Mouse (Mus musculus) hindbrain, embryonic 14.5 days (tissue): ENCODE measurements at regions not wholly inside any gene's neighbourhood (a gene's known extent, or its start where the extent isn't known, plus 50 kb on each side); places are given as distances from the start of the nearest gene placed in this dataset.
A peak's percentile ranks its signal among the peaks of the same experiment; 100 is the strongest.

Source experiments
- ATAC-seq: fragments of 200-750 bp; cut with Nextera tagmentation; 2 replicates; pipeline ENCODE4 v1.8.0; 2017; ENCODE audit warnings: moderate number of reproducible peaks, mild to moderate bottlenecking, moderate TSS enrichment, moderate library complexity; ENCODE audit not compliant: low FRiP score
- DNase-seq: peaks from one replicate; pipeline ENCODE4 v3.0.0-alpha.2; 2015; ENCODE audit warnings: low spot score
- H3K27ac ChIP-seq: fragments of 300-500 bp; sonication (generic); 2 replicates; pipeline ENCODE4 v1.5.1; 2014; ENCODE audit warnings: mild to moderate bottlenecking, moderate library complexity
- H3K27me3 ChIP-seq: fragments of 300-500 bp; sonication (generic); 2 replicates; pipeline ENCODE4 v1.6.1; 2014; ENCODE audit warnings: mild to moderate bottlenecking, low read length, mixed read lengths; ENCODE audit not compliant: control insufficient read depth, insufficient read depth
- H3K36me3 ChIP-seq: fragments of 300-500 bp; sonication (generic); replicated peaks from 2 replicates; pipeline ENCODE4 v1.6.1; 2014; ENCODE audit not compliant: control insufficient read depth, insufficient read depth
- H3K4me1 ChIP-seq: fragments of 300-500 bp; sonication (generic); replicated peaks from 2 replicates; pipeline ENCODE4 v1.6.1; 2014; ENCODE audit warnings: antibody characterized with exemption, low read length, mixed read lengths; ENCODE audit not compliant: control insufficient read depth, insufficient read depth
- H3K4me2 ChIP-seq: fragments of 300-500 bp; sonication (generic); replicated peaks from 2 replicates; pipeline ENCODE4 v1.6.1; 2014; ENCODE audit warnings: mild to moderate bottlenecking, moderate library complexity
- H3K4me3 ChIP-seq: fragments of 300-500 bp; sonication (generic); replicated peaks from 2 replicates; pipeline ENCODE4 v1.5.1; 2014; ENCODE audit warnings: mild to moderate bottlenecking, low read length
- H3K9ac ChIP-seq: fragments of 300-500 bp; sonication (generic); 2 replicates; pipeline ENCODE4 v1.6.1; 2014
- H3K9me3 ChIP-seq: fragments of 300-500 bp; sonication (generic); 2 replicates; pipeline ENCODE4 v1.6.1; 2016; ENCODE audit warnings: low read length; ENCODE audit not compliant: control insufficient read depth
- WGBS: fragments of 180-500 bp; shearing (Covaris S2); extraction: QIAGEN DNeasy Blood & Tissue Kit; methylation state at CpG from one replicate; pipeline ENCODE4 v1.1.7; 2014; 5-methylcytosine and 5-hydroxymethylcytosine counted together

DNA sequence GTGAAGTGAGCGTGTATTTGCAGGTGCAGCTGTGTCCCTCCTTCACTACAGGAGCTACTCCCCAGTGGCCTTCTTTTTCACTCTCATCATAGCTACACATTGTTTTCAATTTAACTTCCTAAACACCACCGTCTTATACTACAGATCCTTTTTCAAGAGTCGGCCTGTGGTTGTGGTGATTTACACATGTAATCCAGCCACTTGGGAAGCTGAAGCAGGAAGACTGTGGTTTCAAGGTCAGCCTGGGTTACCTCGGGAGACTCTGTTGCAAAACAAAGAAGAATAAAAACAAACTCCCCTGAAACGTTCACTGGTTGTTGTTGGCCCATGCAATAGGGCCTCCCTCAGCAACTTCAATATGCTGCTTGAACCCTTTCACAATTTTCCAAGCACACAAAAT lies 153.8 kb upstream of the Kcnh8 start:
- Histone ChIP-seq H3K9me3 (no peaks in the 10 kb centered on the region), H3K36me3 (no peaks in the 10 kb centered on the region), H3K4me3 (no peak overlapping the region), H3K27ac (no peak overlapping the region), H3K9ac (no peak overlapping the region), H3K27me3 (no peaks in the 10 kb centered on the region), H3K4me1 (no peaks in the 10 kb centered on the region), H3K4me2 (no peak overlapping the region)
- no peak for ATAC-seq
- no peak for DNase-seq
- 78% methylated on average over 5 of the region's 5 CpGs for WGBS

DNA sequence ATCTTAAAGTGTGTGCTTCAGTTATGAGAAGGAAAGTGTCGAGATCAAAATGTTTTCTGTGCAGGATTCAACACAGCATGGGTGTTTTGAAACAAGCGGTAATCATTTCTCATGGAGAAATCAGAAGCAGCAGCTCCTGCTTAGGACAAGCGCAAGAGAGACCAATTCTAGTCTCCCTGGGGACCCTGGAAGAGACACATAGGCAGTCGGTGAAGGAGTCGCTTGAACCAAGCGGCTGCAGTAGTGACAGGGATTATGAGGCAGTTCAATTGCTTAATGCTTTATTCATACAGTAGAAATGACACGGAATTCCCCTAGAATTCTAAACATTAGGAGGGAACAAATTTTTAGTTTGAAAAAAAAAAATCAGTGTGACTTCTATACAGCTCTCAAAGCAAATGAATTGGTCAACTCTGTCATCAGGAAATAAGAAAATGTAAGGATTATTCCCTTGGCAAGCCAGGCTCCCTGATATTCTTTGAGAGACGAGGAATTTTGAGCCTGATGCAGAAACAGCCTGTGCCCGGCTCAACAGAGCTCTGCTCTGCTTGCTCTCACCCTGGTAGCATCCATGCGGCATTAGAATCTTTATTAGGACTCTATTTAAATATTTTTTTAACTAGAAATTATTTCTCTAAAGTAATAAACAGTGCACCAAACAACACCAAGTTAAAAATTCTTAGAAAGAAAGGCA lies 143.1 kb upstream of the Kcnh8 start:
- peak; percentile 47; the same call in 1 of the 2 replicates for ATAC-seq
- peak; percentile 45 for DNase-seq

DNA sequence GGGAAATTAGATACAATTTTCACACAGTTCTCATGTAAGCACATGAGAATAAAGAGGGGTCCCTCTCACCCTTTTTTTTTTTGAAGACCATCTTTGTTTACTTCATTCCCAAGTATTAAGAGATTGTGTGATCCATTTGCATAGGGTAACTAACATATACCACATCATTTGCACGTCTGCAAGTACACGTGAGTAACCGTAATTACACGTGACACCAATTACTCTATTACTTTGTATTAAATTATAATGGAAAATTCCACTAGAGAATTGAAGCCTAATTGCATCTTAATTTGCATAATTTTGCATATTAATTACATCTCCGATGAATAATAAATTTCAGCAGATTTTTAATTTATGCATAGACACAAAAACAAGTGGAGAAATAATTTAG lies 142.5 kb upstream of the Kcnh8 start:
- DNase-seq: peak; percentile 41
- H3K36me3 ChIP-seq: no peaks in the 10 kb centered on the region
- H3K27me3 ChIP-seq: no peaks in the 10 kb centered on the region
- no peak overlapping the region for H3K9ac ChIP-seq
- H3K27ac ChIP-seq: 0 out of 2 replicates have a peak overlapping the region, but pooled peaks have one; percentile 38
- H3K9me3 ChIP-seq: no peaks in the 10 kb centered on the region
- H3K4me1 ChIP-seq: peaks cover 14% of the 10 kb centered on the region
- WGBS: 57% methylated on average over 5 of the region's 5 CpGs
- ATAC-seq: peak; percentile 48; the same call in 1 of the 2 replicates
- no peak overlapping the region for H3K4me3 ChIP-seq
- no peak overlapping the region for H3K4me2 ChIP-seq

More for the DNA sequence above, 143.1 kb upstream of the Kcnh8 start:
- Histone ChIP-seq H3K36me3 (no peaks in the 10 kb centered on the region), H3K4me3 (no peak overlapping the region), H3K4me2 (peak overlapping the region; percentile 29), H3K27ac (peak overlapping the region; percentile 51; the same call in 1 of the 2 replicates), H3K27me3 (no peaks in the 10 kb centered on the region), H3K9me3 (no peaks in the 10 kb centered on the region), H3K4me1 (peaks cover 14% of the 10 kb centered on the region), H3K9ac (peak overlapping the region; percentile 34; the same call in 1 of the 2 replicates)
- WGBS: 33% methylated on average over 10 of the region's 10 CpGs

DNA sequence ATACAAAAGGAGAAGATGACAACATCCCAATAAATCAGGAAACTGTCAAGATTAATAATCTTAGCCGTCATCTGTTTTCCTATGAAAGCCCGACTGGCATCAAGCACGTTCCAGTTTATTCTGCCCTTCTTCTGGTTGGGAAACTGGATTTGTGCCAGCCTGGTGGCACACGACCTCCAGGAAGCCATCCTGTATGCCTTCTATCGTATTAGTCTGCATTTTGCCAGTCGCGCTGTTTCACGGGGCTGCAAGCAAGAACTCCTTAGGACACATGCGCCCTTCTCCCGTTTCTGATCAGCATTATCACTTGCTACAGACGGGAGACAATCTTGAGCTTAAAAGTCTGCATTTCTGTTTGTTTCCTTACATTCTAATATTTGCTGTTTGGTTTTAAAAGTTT lies 141.2 kb upstream of the Kcnh8 start:
- ATAC-seq: peak; percentile 56; the same call in 1 of the 2 replicates

DNA sequence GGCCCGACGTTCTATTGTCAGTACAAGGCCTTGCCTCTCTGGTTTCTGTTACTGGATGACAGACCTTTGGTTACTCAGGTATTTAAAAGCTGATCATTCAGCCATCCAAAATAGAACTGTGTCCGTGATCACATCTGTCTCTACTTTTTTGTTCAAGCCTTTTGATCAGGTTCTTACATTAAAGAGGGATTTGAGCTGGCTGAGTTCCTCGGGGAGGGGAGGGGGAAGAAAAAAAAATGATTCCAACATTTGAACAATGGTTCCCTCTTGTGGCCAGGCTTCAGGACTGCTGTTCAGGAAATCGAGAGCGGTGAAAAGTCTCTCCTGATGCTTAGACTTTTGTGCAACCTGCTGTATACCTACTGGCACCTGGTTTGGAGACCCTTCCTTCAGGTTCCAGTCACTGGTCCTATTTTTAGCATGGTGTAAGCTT lies 140.8 kb upstream of the Kcnh8 start:
- ATAC-seq: peak; percentile 49; the same call in 1 of the 2 replicates
- H3K4me2 ChIP-seq: no peak overlapping the region
- DNase-seq: peak; percentile 85
- no peaks in the 10 kb centered on the region for H3K36me3 ChIP-seq
- H3K4me1 ChIP-seq: peaks cover 14% of the 10 kb centered on the region
- H3K4me3 ChIP-seq: no peak overlapping the region
- 0 out of 2 replicates have a peak overlapping the region, but pooled peaks have one; percentile 18 for H3K27ac ChIP-seq
- H3K27me3 ChIP-seq: no peaks in the 10 kb centered on the region
- 27% methylated on average over 6 of the region's 6 CpGs for WGBS
- H3K9me3 ChIP-seq: no peaks in the 10 kb centered on the region
- H3K9ac ChIP-seq: no peak overlapping the region; the same call in 1 of the 2 replicates

More for the DNA sequence above, 141.2 kb upstream of the Kcnh8 start:
- 40% methylated on average over 11 of the region's 11 CpGs for WGBS
- Histone ChIP-seq H3K36me3 (no peaks in the 10 kb centered on the region), H3K27ac (0 out of 2 replicates have a peak overlapping the region, but pooled peaks have one; percentile 18), H3K27me3 (no peaks in the 10 kb centered on the region), H3K9ac (no peak overlapping the region; the same call in 1 of the 2 replicates), H3K4me1 (peaks cover 14% of the 10 kb centered on the region), H3K9me3 (no peaks in the 10 kb centered on the region), H3K4me2 (no peak overlapping the region), H3K4me3 (no peak overlapping the region)
- DNase-seq: peak; percentile 38

DNA sequence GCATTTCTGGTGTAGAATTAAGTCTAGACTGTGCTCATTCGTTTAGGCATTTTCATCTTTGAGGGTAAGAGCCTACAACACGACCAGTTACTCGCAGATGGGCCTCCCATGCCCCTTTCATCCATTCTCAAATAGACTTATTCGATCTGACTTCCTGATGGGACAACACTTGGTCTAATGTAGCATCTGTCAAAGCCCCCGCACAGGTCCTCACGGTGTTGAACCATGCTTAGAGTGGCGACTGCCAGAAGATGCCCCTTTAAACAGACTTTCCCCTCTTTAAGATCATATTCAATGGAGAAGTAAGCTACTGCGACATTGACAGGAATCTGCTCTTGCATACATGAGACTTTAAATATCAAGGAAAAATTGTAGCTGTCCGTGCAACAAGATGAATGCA lies 140.1 kb upstream of the Kcnh8 start:
- no peaks in the 10 kb centered on the region for H3K36me3 ChIP-seq
- H3K4me1 ChIP-seq: peaks cover 14% of the 10 kb centered on the region
- no peak overlapping the region for H3K9ac ChIP-seq
- ATAC-seq (no peak), DNase-seq (no peak)
- H3K4me3 ChIP-seq: no peak overlapping the region
- no peak overlapping the region for H3K4me2 ChIP-seq
- H3K27me3 ChIP-seq: no peaks in the 10 kb centered on the region
- H3K9me3 ChIP-seq: no peaks in the 10 kb centered on the region
- H3K27ac ChIP-seq: no peak overlapping the region
- WGBS: 78% methylated on average over 9 of the region's 9 CpGs

DNA sequence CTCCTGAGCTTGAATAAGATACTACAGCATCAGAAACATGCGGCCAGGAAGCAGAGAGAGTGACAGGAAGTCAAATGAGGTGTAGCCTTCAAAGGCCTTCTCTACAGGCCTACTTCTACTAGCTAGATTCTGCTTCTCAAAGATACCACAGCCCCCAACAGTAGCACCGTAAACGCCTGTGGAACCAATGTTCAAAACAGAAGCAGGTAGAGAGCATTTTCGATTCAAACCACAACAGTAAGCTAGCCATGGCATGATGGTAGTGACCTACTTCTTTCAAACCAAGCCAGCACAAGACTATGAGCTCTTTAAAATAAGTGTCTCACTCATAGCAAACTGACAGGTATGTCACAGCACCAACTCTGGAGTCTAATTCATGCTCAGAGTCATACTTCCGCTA lies 134.0 kb upstream of the Kcnh8 start:
- no peaks in the 10 kb centered on the region for H3K27me3 ChIP-seq
- no peak for ATAC-seq
- H3K4me2 ChIP-seq: no peak overlapping the region
- H3K4me1 ChIP-seq: no peaks in the 10 kb centered on the region
- H3K36me3 ChIP-seq: no peaks in the 10 kb centered on the region
- no peak overlapping the region for H3K27ac ChIP-seq
- no peak for DNase-seq
- H3K9ac ChIP-seq: no peak overlapping the region
- 95% methylated on average over 5 of the region's 5 CpGs for WGBS
- H3K9me3 ChIP-seq: no peaks in the 10 kb centered on the region
- no peak overlapping the region for H3K4me3 ChIP-seq

DNA sequence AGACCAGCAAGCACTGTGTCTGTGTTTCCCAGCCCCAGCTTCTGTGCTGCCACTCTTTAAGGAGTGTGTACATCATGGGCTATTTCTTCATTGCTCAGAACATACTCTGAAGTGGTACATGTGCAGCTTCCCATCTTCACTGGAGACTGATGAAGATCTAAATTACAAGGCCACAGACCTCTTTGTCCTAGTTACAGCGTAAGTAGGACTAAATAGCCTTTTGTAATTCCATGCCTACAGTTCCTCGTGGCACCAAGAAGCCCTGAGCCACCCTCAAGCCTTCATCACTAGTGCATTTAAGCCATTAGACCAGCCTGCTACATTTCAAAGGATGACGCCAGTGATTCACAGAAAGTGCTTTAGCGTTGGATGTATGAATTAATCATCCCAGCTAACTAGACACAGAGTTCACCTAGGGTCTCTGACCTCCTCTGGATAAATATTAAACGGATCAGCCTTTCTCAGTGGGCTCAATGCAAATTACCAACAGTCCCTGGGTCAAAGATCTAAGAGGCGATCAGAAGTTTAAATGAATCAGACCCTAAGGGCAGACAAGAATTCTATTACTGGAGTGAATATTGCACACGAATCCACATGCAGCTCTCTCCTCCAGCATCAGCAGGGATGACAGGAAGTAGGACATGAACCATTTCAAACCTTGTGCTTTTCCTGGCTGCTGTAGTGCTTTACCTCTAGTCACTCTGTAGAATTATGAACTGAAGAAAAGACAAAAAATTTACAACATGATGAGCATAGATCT lies 123.0 kb upstream of the Kcnh8 start:
- H3K9me3 ChIP-seq: no peaks in the 10 kb centered on the region
- no peaks in the 10 kb centered on the region for H3K36me3 ChIP-seq
- H3K27ac ChIP-seq: no peak overlapping the region
- 0 out of 2 replicates have a peak, but pooled peaks cover 3% of the 10 kb centered on the region for H3K4me1 ChIP-seq
- H3K27me3 ChIP-seq: no peaks in the 10 kb centered on the region
- no peak overlapping the region for H3K9ac ChIP-seq
- 19% methylated on average over 7 of the region's 7 CpGs for WGBS
- H3K4me3 ChIP-seq: no peak overlapping the region
- ATAC-seq (no peak), DNase-seq (no peak)
- no peak overlapping the region for H3K4me2 ChIP-seq

DNA sequence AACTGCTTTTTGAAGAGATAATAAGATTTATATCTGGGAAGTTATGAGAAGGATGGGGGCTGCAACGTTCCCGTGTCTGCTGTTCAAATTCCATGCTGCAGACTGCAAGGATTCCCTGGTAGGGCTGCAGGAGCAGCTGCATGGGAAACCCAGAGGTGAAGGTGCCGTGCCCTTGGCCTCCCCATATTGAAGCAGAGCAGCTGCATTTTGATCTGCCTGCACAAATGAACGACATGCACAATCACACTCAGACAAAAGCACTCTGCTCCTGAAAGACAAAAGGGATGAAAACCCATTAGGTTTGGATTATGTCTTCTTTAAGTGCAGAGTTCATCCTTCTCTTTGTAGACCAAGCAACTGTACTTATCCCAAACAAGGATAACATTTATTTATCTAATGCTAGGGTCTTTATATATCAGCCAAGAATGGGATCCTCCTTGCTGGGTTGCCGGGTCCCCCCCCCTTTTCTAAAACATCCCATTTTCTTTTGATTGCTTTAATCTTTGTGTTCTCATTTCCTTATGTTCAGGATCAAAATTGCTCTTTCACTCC lies 122.3 kb upstream of the Kcnh8 start:
- ATAC-seq (no peak), DNase-seq (no peak)
- Histone ChIP-seq H3K4me1 (0 out of 2 replicates have a peak, but pooled peaks cover 3% of the 10 kb centered on the region), H3K4me3 (no peak overlapping the region), H3K27ac (no peak overlapping the region), H3K9ac (no peak overlapping the region), H3K27me3 (no peaks in the 10 kb centered on the region), H3K9me3 (no peaks in the 10 kb centered on the region), H3K36me3 (no peaks in the 10 kb centered on the region), H3K4me2 (no peak overlapping the region)
- 24% methylated on average over 5 of the region's 5 CpGs for WGBS
